Mouse (Mus musculus) MEL-GATA-1-ER (cell line): ENCODE measurements around the gene Iqsec1.

Experiments
- DNase-seq: peaks from one replicate; pipeline ENCODE4 v3.0.0-alpha.2; 2012; ENCODE audit warnings: low read depth; ENCODE audit errors: extremely low read depth

Gene Iqsec1

GRCm38 (mm10) chr6:90728491-90728931 is 260.0 kb downstream of the Iqsec1 start:
- no peak for DNase-seq

DNA sequence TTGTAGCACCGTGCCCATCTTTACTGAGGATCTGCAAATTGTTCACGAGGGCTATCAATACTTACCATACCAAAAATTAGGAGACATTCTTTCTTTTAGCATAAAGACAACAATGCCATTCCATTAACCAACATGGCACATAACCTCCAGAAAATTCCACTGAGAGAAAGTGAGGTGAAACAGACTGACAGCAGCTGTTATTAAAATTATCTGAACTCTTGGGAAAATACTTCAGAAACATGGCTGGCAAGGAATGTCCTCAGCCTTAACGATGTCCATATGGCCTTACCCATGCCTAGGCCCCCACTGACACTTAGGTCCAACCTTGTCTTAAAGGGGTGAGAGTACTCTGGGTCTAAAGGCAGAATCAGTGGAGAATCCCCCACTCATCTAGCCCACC is 260.7 kb downstream of the Iqsec1 start:
- no peak for DNase-seq

GRCm38 (mm10) chr6:90726711-90727122 is 261.8 kb downstream of the Iqsec1 start:
- no peak for DNase-seq

DNA sequence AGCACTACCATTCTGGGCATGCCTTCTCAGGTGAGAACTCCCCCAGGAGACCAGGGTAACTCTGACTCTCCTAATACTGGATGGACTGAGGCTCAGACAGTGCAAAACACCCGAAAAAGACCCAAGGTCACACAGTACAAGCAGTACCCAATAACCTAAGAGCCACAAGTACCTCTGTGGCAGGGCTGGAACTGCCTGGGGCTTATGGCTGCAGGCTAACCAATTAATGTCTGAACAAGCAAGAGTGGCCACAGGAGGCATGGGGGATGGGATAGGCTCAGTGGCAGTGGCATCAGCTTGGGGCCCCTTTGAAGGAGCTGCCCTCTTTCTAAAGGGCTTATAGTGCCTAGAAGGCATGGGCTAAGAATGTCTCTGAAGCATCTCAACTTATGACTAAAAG is 263.0 kb downstream of the Iqsec1 start:
- no peak for DNase-seq

GRCm38 (mm10) chr6:90722993-90723392 is 265.5 kb downstream of the Iqsec1 start:
- DNase-seq, result no peak

DNA sequence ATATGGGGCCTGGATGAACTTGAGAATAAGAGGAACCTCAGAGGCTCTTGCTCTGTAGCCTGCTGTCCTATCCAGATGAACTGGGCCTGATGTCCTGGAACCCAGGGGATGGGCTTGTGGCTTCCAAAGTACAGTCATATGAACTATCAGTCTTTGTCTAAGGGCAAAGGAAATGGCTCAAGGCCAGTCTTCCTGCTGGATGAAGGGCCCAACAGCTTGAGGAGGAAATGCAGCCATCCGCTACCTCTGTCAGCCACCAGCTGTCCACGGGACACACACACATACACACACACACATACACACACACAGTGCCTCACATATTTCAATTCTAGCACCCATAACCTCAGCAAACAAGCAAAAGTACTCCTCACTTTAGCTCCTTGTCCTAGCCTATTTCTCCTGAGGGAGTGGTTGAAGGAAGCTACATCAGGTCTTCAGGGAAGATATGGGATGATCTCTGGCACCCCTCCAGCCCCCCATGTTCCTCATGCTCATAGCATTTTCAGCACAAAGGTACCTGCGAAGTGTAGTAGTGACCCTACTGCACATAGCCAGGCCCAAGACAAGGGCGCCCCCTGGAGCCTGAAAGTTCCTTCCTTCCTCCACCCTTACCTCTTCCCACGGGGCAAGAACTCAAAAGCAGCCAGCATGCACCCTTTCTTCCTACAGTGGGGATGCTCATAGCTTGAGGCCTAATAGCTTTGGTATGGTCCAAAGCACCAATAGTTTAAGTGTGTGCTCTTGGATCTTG is 267.3 kb downstream of the Iqsec1 start:
- no peak for DNase-seq

DNA sequence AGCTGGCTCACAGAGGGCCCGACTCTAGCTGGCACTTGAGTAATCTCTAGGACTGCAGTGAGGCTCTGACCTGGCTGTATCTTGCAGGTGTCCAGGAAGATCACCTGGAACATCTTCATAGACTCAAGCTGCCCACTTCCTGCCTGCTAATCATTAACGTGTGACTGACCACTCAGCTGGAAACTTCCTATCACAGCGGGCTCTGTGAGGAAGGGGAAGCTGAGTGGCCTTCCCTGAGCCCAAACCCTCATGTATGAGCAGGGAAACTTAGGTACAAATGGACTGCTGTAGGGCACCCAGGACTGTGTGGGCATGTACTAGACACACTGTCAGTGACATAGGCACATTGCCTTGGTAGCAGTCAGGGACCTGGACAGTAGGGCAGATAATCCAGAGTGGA is 268.3 kb downstream of the Iqsec1 start:
- DNase-seq, result no peak

DNA sequence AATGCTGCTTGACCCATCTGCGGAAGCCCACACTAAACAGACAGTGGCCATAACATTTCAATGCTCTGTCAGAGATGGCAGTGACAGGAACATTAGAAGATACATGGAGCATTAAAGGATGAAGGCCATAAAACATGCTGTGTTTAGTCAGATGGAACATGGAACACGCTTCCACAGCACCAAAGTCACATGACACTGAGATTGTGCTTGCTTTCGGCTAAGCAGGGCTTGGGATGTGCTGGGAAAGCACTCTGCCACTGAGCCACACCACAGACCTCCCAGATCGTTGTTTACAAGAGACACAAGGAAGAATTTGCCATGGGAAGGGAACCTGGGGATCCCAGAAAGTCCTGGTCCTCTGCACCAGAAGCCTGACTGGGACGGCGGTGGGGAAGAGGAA is 269.1 kb downstream of the Iqsec1 start:
- DNase-seq, result no peak

DNA sequence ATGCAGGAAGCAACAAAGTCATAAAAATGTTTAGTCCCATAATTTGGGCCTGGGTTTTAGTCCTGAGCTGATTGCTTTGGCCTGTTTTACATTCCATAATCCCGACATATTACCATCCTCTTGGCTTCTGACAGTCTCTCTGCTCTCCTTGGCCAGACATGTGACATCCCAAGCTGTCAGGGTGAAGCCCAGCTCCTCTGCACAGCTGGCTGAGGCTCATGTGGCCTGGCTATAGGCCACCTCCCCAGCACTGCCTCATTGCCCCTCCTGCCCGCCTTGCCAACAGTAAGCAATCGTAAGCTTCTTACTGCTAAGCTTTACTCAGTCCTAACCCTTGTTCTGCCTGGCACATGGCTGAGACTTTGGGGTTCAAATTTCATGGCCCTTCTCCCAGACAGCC is 270.0 kb downstream of the Iqsec1 start:
- no peak for DNase-seq

DNA sequence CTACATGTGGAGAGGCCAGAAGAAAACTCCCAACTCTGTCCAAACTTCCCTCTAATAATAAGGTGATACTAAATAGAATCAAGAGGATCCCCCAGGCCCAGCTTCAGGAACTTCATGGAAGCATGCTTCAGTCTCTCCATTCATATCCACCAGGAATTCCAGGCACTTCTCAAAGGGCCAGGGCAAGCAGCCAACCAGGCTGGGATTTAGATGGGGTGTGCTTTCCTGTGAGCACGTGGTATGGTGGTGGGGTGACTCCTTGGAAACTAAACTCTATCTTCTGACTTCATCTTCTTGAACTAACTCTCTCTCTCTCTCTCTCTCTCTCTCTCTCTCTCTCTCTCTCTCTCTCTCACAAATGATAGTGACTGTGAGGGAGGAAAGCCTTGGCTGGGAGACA is 270.8 kb downstream of the Iqsec1 start:
- no peak for DNase-seq

DNA sequence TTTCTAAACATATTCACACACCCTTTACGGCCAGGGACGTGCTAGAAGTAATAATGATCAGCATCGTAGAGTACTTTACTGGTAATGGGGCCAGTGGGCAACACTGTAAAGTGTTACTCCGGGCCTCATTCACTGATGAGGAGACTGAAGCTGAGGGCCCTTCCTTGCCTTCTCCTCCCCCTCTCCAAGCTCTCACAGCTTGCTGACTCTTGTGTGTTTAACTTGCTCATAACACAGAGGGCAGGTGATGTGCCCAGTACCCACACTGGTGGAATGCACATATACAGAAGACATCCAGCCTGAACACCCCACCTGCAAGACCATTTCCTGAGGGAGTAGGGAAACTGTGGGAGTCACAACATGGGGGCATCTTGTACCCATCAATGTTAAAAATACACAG is 271.6 kb downstream of the Iqsec1 start:
- DNase-seq, result no peak

- no peak for DNase-seq
Measured at GRCm38 (mm10) chr6:90716066-90716704, 272.3 kb downstream of the Iqsec1 start.

DNA sequence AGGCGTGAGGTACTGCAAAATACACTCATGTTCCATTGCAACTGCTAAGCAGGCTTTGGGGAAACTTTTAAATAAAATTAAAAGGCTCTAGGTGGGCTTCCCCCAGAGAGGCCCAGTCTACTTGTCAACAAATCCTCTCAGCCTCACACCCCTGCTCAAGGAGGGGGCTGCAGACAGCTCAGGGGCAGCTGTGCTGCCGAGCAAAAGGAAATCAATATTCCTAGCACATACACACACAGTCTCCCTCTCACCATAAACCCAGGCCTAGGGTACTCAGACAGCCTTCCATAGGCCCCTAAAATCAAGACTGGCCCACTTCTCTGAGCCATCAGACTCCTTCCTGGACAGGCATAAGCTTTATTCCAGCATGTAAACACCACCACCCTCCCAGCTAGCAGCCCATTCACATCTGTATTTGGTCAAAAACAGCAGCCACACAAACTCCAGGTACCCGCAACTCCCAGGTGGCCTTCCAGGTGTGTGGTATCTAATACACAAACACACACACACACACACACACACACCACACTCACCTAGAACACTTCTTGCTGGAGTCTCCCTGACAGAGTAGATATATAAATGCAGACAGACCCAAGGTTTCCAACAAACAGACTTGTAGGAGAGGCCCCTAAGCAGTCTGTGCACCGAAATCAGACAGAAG is 273.1 kb downstream of the Iqsec1 start:
- no peak for DNase-seq

GRCm38 (mm10) chr6:90713650-90714049 is 274.8 kb downstream of the Iqsec1 start:
- no peak for DNase-seq

- DNase-seq, result peak; percentile 59
Measured at GRCm38 (mm10) chr6:90712486-90713480, 275.7 kb downstream of the Iqsec1 start.

DNA sequence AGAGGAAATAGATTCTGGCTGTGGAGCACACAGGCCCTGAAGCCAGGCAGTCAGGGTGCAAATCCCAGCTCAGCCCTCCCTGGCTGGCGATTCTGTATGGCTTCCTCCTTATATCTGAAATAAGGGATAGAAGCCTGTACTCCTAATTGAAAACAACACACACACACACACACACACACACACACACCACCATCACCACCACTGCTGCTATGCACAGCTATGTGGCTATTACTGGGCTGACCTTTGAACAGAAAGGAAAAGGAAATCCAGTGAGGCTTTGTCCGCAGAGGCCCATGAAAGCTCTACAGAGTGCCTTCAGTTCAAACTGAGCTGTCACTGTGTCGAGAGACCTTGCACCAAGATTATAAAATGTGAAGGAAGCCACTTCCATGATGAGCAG is 276.4 kb downstream of the Iqsec1 start:
- DNase-seq, result no peak

- no peak for DNase-seq
Measured at GRCm38 (mm10) chr6:90711476-90712035, 276.9 kb downstream of the Iqsec1 start.

GRCm38 (mm10) chr6:90710778-90711177 is 277.7 kb downstream of the Iqsec1 start:
- no peak for DNase-seq

DNA sequence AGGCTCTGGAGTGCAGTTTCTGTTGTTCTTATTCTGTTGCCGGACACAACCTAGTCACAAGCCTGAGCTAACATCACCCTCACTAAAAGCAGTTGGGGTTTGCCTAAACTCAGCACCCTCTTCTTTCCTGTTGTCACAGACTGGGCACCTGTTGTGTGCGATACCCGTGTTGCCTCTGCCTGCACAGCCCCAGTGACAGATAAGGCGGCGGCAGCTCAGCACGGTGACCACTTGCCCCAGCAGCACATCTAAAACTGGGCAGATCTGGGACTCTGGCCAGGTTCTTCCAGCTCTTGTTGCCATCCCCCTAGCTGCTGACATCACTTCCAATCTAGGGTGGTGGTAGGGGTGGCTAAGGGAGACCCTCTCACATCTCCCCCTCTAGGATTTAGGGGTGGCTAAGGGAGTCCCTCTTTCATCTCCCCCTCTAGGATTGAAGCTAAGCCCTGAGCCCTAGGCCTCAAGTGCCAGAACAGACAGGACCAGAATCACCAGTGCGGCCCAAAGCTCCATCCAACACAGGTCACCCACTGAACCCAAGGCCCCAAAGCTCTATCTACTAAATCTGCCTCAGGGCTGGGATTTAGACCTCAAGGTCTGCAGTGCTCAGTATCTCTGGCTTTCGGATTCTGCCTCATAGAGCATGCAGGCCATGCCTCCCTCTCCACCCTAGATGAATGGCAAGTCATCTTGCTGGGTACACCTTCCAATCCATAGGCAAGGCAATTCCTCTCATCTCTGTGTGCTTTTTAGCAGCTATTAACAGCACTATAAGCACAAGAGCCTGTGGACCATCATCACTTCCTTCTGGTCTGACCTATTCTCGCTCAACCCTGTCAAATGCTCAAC is 278.3 kb downstream of the Iqsec1 start:
- DNase-seq, result peak; percentile 72

DNA sequence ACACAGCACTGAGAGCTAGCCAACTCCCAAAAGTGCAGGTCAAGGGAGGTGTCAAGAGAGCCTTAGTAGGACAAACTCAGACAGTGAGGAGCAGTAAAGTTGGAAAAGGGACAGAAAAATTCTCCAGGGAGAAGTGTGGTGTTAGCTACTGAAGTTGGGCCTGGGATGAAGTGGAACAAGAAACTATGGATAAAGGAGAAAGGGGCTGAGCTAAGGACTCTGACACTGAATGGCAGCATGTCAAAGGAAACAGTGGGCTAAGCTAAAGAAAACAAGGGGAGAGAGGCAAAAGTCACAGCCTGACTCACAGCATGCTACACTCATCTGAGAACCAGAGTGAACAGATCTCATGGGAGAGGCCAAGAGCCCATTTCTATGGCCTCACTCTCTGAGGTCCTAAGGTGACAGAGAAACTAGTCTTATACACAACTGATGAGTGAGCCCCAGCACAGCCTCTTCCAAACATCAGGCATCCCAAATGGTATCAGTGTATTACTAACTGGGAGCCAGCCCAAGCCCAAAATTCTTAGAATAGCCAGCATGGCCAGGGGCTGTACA is 280.3 kb downstream of the Iqsec1 start:
- no peak for DNase-seq
